Mouse (Mus musculus): ENCODE data around the gene Ino80b. TPM values are rescaled to one million over a fixed set of nuclear protein-coding genes. Genes with fewer than 3 reads are reported as not detected.

Gene Ino80b
- polyA plus RNA-seq, 2 experiments, result 14.7 to 35.9 TPM

- ATAC-seq (ENCODE audit: low FRiP score, low read depth), result no peak
- DNase-seq (ENCODE audit: low spot score), result no peak
These were observed 45.0 kb downstream of the Ino80b start for GRCm38 (mm10) chr6:83080210-83080609.

GRCm38 (mm10) chr6:83078324-83078858 is 46.8 kb downstream of the Ino80b start:
- 0 out of 2 replicates have a peak, but pooled peaks cover 5% of the 10 kb centered on the region for H3K4me1 ChIP-seq (ENCODE audit: control insufficient read depth, insufficient read depth, low read length)
- H3K9ac ChIP-seq (ENCODE audit: low read depth, low read length, severe bottlenecking), result peak overlapping the region; percentile 73
- H3K4me2 ChIP-seq (replicated peaks; ENCODE audit: low read depth, low read length, severe bottlenecking), result peak overlapping the region; percentile 75
- H3K9me3 ChIP-seq (ENCODE audit: control insufficient read depth, low read length), result no peaks in the 10 kb centered on the region
- TF ChIP-seq POLR2A (IDR thresholded peaks at IDR 0.05; ENCODE audit: borderline replicate concordance, extremely low read depth, insufficient read depth, insufficient read length), result peak; percentile 28; the same call in 1 of the 2 replicates
- H3K27ac ChIP-seq (replicated peaks; ENCODE audit: low read depth, low read length), result peak overlapping the region; percentile 82
- H3K36me3 ChIP-seq (ENCODE audit: control insufficient read depth, insufficient read depth, low read length), result peaks cover 26% of the 10 kb centered on the region
- peak overlapping the region; percentile 78 for H3K4me3 ChIP-seq (replicated peaks; ENCODE audit: low read length)
- DNase-seq (ENCODE audit: low spot score) (peak; percentile 88), ATAC-seq (ENCODE audit: low FRiP score, low read depth) (peak; percentile 95)
- under 1% methylated on average over 46 of the region's 46 CpGs for WGBS
- peaks cover 24% of the 10 kb centered on the region for H3K27me3 ChIP-seq (ENCODE audit: control insufficient read depth, insufficient read depth, low read length)

More at GRCm38 (mm10) chr6:83080210-83080609, 45.0 kb downstream of the Ino80b start:
- Histone ChIP-seq H3K9me3 (ENCODE audit: control insufficient read depth, low read length) (no peaks in the 10 kb centered on the region), H3K4me2 (replicated peaks; ENCODE audit: low read depth, low read length, severe bottlenecking) (no peak overlapping the region), H3K4me1 (ENCODE audit: control insufficient read depth, insufficient read depth, low read length) (0 out of 2 replicates have a peak, but pooled peaks cover 5% of the 10 kb centered on the region), H3K27me3 (ENCODE audit: control insufficient read depth, insufficient read depth, low read length) (peaks cover 28% of the 10 kb centered on the region), H3K4me3 (replicated peaks; ENCODE audit: low read length) (no peak overlapping the region), H3K9ac (ENCODE audit: low read depth, low read length, severe bottlenecking) (no peak overlapping the region), H3K27ac (replicated peaks; ENCODE audit: low read depth, low read length) (no peak overlapping the region), H3K36me3 (ENCODE audit: control insufficient read depth, insufficient read depth, low read length) (peaks cover 26% of the 10 kb centered on the region)
- 96% methylated on average over 5 of the region's 5 CpGs for WGBS
- no peak for TF ChIP-seq POLR2A (IDR thresholded peaks at IDR 0.05; ENCODE audit: borderline replicate concordance, extremely low read depth, insufficient read depth, insufficient read length)

GRCm38 (mm10) chr6:83077630-83078323 is 47.5 kb downstream of the Ino80b start, which contains the start of gene Pcgf1:
TSS of gene Pcgf1 (plus strand) at chr6:83077869.
- Histone ChIP-seq H3K4me3 (replicated peaks; ENCODE audit: low read length) (peak within 1 kb of the TSS; percentile 78), H3K4me2 (replicated peaks; ENCODE audit: low read depth, low read length, severe bottlenecking) (peak within 1 kb of the TSS; percentile 98), H3K27ac (replicated peaks; ENCODE audit: low read depth, low read length) (peak within 1 kb of the TSS; percentile 82), H3K27me3 (ENCODE audit: control insufficient read depth, insufficient read depth, low read length) (peaks cover 24% of the 10 kb centered on the region), H3K36me3 (ENCODE audit: control insufficient read depth, insufficient read depth, low read length) (peaks cover 26% of the 10 kb centered on the region), H3K9me3 (ENCODE audit: control insufficient read depth, low read length) (no peaks in the 10 kb centered on the region), H3K4me1 (ENCODE audit: control insufficient read depth, insufficient read depth, low read length) (0 out of 2 replicates have a peak, but pooled peaks cover 5% of the 10 kb centered on the region), H3K9ac (ENCODE audit: low read depth, low read length, severe bottlenecking) (peak within 1 kb of the TSS; percentile 73)
- ATAC-seq (ENCODE audit: low FRiP score, low read depth) (peak; percentile 59), DNase-seq (ENCODE audit: low spot score) (peak; percentile 97)
- WGBS, result under 1% methylated on average over 43 of the region's 54 CpGs
- TF ChIP-seq POLR2A (IDR thresholded peaks at IDR 0.05; ENCODE audit: borderline replicate concordance, extremely low read depth, insufficient read depth, insufficient read length), result no peak

DNA sequence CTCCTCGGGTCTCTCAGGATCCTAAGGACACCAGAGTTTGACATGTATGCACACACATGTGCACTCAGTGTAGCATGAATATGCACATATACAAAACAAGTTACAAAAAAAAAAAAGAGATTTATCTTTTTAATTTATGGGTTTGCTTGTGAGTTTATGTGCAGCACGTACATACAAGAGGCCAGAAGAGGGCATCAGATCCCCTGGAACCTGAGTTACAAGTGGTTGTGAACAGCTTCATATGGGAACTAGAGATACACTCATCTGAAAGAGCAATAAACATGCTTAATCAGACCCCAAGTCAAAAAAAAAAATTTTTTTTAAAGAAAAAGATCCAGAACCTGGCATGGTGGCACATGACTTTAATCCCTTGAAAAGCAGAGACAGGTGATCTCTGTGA is 50.3 kb downstream of the Ino80b start:
- no peak overlapping the region for H3K9ac ChIP-seq (ENCODE audit: low read depth, low read length, severe bottlenecking)
- no peak overlapping the region for H3K27ac ChIP-seq (replicated peaks; ENCODE audit: low read depth, low read length)
- peaks cover 5% of the 10 kb centered on the region; the same call in 1 of the 2 replicates for H3K36me3 ChIP-seq (ENCODE audit: control insufficient read depth, insufficient read depth, low read length)
- no peak for DNase-seq (ENCODE audit: low spot score)
- TF ChIP-seq POLR2A (IDR thresholded peaks at IDR 0.05; ENCODE audit: borderline replicate concordance, extremely low read depth, insufficient read depth, insufficient read length), result no peak
- WGBS, result 19% methylated on average over 2 of the region's 2 CpGs
- no peak overlapping the region for H3K4me3 ChIP-seq (replicated peaks; ENCODE audit: low read length)
- H3K4me1 ChIP-seq (ENCODE audit: control insufficient read depth, insufficient read depth, low read length), result 0 out of 2 replicates have a peak, but pooled peaks cover 5% of the 10 kb centered on the region
- H3K27me3 ChIP-seq (ENCODE audit: control insufficient read depth, insufficient read depth, low read length), result peaks cover 52% of the 10 kb centered on the region
- no peak for ATAC-seq (ENCODE audit: low FRiP score, low read depth)
- no peaks in the 10 kb centered on the region for H3K9me3 ChIP-seq (ENCODE audit: control insufficient read depth, low read length)
- no peak overlapping the region for H3K4me2 ChIP-seq (replicated peaks; ENCODE audit: low read depth, low read length, severe bottlenecking)

MicroRNA genes within 50 kb of the gene (microRNA counts, 519-probe panel; counts per million panel counts)
- 1,641 counts per million, percentile 13 among the panel's probes with 10 or more counts for microRNA mmu-miR-3470a+mmu-miR-3470b

Small RNAs within 50 kb of the gene (microRNA-seq; reads per million reads assigned to microRNA genes)
- gene Mir3470a, result not detected

Other genes starting within 250 kb of the Ino80b start
- 3.2 and 3.9 TPM in 2 replicates for gene Sema4f, start 185.7 kb downstream of the Ino80b start, polyA plus RNA-seq (2012; rRNA removed)
- gene Sema4f, start 185.7 kb downstream of the Ino80b start, polyA plus RNA-seq (2014; fragmentation: Nextera tagmentation; extraction: Ambion mirVana), result 1.1 and 2.2 TPM in 2 replicates
- gene M1ap, start 178.5 kb downstream of the Ino80b start, polyA plus RNA-seq (2012; rRNA removed), result 0.32 and 0.70 TPM in 2 replicates
- 0.17 and 0.67 TPM in 2 replicates for gene M1ap, start 178.5 kb downstream of the Ino80b start, polyA plus RNA-seq (2014; fragmentation: Nextera tagmentation; extraction: Ambion mirVana)
- gene Dok1, start 92.0 kb downstream of the Ino80b start, polyA plus RNA-seq (2012; rRNA removed), result 17.1 and 17.4 TPM in 2 replicates
- gene Dok1, start 92.0 kb downstream of the Ino80b start, polyA plus RNA-seq (2014; fragmentation: Nextera tagmentation; extraction: Ambion mirVana), result 9.6 and 11.4 TPM in 2 replicates
- gene Loxl3, start 91.3 kb downstream of the Ino80b start, polyA plus RNA-seq (2012; rRNA removed), result 55.6 and 58.6 TPM in 2 replicates
- 24.1 and 26.0 TPM in 2 replicates for gene Loxl3, start 91.3 kb downstream of the Ino80b start, polyA plus RNA-seq (2014; fragmentation: Nextera tagmentation; extraction: Ambion mirVana)
- gene Aup1, start 70.9 kb downstream of the Ino80b start, polyA plus RNA-seq (2012; rRNA removed), result 331 and 427 TPM in 2 replicates
- 131 and 136 TPM in 2 replicates for gene Aup1, start 70.9 kb downstream of the Ino80b start, polyA plus RNA-seq (2014; fragmentation: Nextera tagmentation; extraction: Ambion mirVana)
- 99.8 and 116 TPM in 2 replicates for gene Htra2, start 70.2 kb downstream of the Ino80b start, polyA plus RNA-seq (2012; rRNA removed)
- 47.0 and 48.4 TPM in 2 replicates for gene Htra2, start 70.2 kb downstream of the Ino80b start, polyA plus RNA-seq (2014; fragmentation: Nextera tagmentation; extraction: Ambion mirVana)
- gene Dqx1, start 67.6 kb downstream of the Ino80b start, polyA plus RNA-seq (2012; rRNA removed), result 1.9 and 2.5 TPM in 2 replicates
- 0.35 and 0.37 TPM in 2 replicates for gene Dqx1, start 67.6 kb downstream of the Ino80b start, polyA plus RNA-seq (2014; fragmentation: Nextera tagmentation; extraction: Ambion mirVana)
- 0.08 TPM in 1 of 2 replicates, not detected in the other for gene Tlx2, start 55.1 kb downstream of the Ino80b start, polyA plus RNA-seq (2012; rRNA removed)
- gene Tlx2, start 55.1 kb downstream of the Ino80b start, polyA plus RNA-seq (2014; fragmentation: Nextera tagmentation; extraction: Ambion mirVana), result not detected in 2 replicates
- gene Pcgf1, start 47.6 kb downstream of the Ino80b start, polyA plus RNA-seq (2012; rRNA removed), result 41.8 and 49.8 TPM in 2 replicates
- 28.2 and 35.5 TPM in 2 replicates for gene Pcgf1, start 47.6 kb downstream of the Ino80b start, polyA plus RNA-seq (2014; fragmentation: Nextera tagmentation; extraction: Ambion mirVana)
- 0.54 and 1.2 TPM in 2 replicates for gene Lbx2, start 39.1 kb downstream of the Ino80b start, polyA plus RNA-seq (2012; rRNA removed)
- 0.52 and 0.87 TPM in 2 replicates for gene Lbx2, start 39.1 kb downstream of the Ino80b start, polyA plus RNA-seq (2014; fragmentation: Nextera tagmentation; extraction: Ambion mirVana)
- gene Ccdc142, start 23.8 kb downstream of the Ino80b start, polyA plus RNA-seq (2012; rRNA removed), result 5.2 and 8.7 TPM in 2 replicates
- 2.7 and 3.0 TPM in 2 replicates for gene Ccdc142, start 23.8 kb downstream of the Ino80b start, polyA plus RNA-seq (2014; fragmentation: Nextera tagmentation; extraction: Ambion mirVana)
- 7.0 and 7.7 TPM in 2 replicates for gene Gm42688, start 23.8 kb downstream of the Ino80b start, polyA plus RNA-seq (2012; rRNA removed)
- 2.5 and 4.5 TPM in 2 replicates for gene Gm42688, start 23.8 kb downstream of the Ino80b start, polyA plus RNA-seq (2014; fragmentation: Nextera tagmentation; extraction: Ambion mirVana)
- gene Mrpl53, start 16.4 kb downstream of the Ino80b start, polyA plus RNA-seq (2012; rRNA removed), result 101 and 112 TPM in 2 replicates
- 124 and 125 TPM in 2 replicates for gene Mrpl53, start 16.4 kb downstream of the Ino80b start, polyA plus RNA-seq (2014; fragmentation: Nextera tagmentation; extraction: Ambion mirVana)
- gene Mogs, start 9.9 kb downstream of the Ino80b start, polyA plus RNA-seq (2012; rRNA removed), result 95.2 and 116 TPM in 2 replicates
- gene Mogs, start 9.9 kb downstream of the Ino80b start, polyA plus RNA-seq (2014; fragmentation: Nextera tagmentation; extraction: Ambion mirVana), result 47.1 and 50.9 TPM in 2 replicates
- gene Wbp1, start 3.9 kb downstream of the Ino80b start, polyA plus RNA-seq (2012; rRNA removed), result 191 and 267 TPM in 2 replicates
- 83.0 and 104 TPM in 2 replicates for gene Wbp1, start 3.9 kb downstream of the Ino80b start, polyA plus RNA-seq (2014; fragmentation: Nextera tagmentation; extraction: Ambion mirVana)
- gene Rtkn, start 10.0 kb upstream of the Ino80b start, polyA plus RNA-seq (2012; rRNA removed), result 151 and 218 TPM in 2 replicates
- gene Rtkn, start 10.0 kb upstream of the Ino80b start, polyA plus RNA-seq (2014; fragmentation: Nextera tagmentation; extraction: Ambion mirVana), result 40.7 and 46.2 TPM in 2 replicates
- gene Wdr54, start 31.0 kb upstream of the Ino80b start, polyA plus RNA-seq (2012; rRNA removed), result 13.1 and 17.9 TPM in 2 replicates
- 5.5 and 7.3 TPM in 2 replicates for gene Wdr54, start 31.0 kb upstream of the Ino80b start, polyA plus RNA-seq (2014; fragmentation: Nextera tagmentation; extraction: Ambion mirVana)
- gene 1700003E16Rik, start 31.0 kb upstream of the Ino80b start, polyA plus RNA-seq (2012; rRNA removed), result 0.21 and 0.26 TPM in 2 replicates
- gene 1700003E16Rik, start 31.0 kb upstream of the Ino80b start, polyA plus RNA-seq (2014; fragmentation: Nextera tagmentation; extraction: Ambion mirVana), result 1.7 and 1.9 TPM in 2 replicates
- 128 and 140 TPM in 2 replicates for gene Dctn1, start 40.5 kb upstream of the Ino80b start, polyA plus RNA-seq (2012; rRNA removed)
- gene Dctn1, start 40.5 kb upstream of the Ino80b start, polyA plus RNA-seq (2014; fragmentation: Nextera tagmentation; extraction: Ambion mirVana), result 82.0 and 89.0 TPM in 2 replicates
- gene Slc4a5, start 94.4 kb upstream of the Ino80b start, polyA plus RNA-seq (2012; rRNA removed), result 0.13 and 0.18 TPM in 2 replicates
- gene Slc4a5, start 94.4 kb upstream of the Ino80b start, polyA plus RNA-seq (2014; fragmentation: Nextera tagmentation; extraction: Ambion mirVana), result 0.25 TPM in 1 of 2 replicates, not detected in the other
- gene Mthfd2, start 200.5 kb upstream of the Ino80b start, polyA plus RNA-seq (2012; rRNA removed), result 26.3 and 27.3 TPM in 2 replicates
- 35.3 and 38.5 TPM in 2 replicates for gene Mthfd2, start 200.5 kb upstream of the Ino80b start, polyA plus RNA-seq (2014; fragmentation: Nextera tagmentation; extraction: Ambion mirVana)
- 50.4 and 52.3 TPM in 2 replicates for gene Mob1a, start 200.6 kb upstream of the Ino80b start, polyA plus RNA-seq (2012; rRNA removed)
- 75.8 and 77.9 TPM in 2 replicates for gene Mob1a, start 200.6 kb upstream of the Ino80b start, polyA plus RNA-seq (2014; fragmentation: Nextera tagmentation; extraction: Ambion mirVana)
- gene Bola3, start 223.7 kb upstream of the Ino80b start, polyA plus RNA-seq (2012; rRNA removed), result 26.7 and 55.1 TPM in 2 replicates
- gene Bola3, start 223.7 kb upstream of the Ino80b start, polyA plus RNA-seq (2014; fragmentation: Nextera tagmentation; extraction: Ambion mirVana), result 116 and 129 TPM in 2 replicates

Measured in limb, embryonic 14.5 days (tissue).